8 mouse cellular contexts compared by ENCODE assay signal in the genomic region with DNA sequence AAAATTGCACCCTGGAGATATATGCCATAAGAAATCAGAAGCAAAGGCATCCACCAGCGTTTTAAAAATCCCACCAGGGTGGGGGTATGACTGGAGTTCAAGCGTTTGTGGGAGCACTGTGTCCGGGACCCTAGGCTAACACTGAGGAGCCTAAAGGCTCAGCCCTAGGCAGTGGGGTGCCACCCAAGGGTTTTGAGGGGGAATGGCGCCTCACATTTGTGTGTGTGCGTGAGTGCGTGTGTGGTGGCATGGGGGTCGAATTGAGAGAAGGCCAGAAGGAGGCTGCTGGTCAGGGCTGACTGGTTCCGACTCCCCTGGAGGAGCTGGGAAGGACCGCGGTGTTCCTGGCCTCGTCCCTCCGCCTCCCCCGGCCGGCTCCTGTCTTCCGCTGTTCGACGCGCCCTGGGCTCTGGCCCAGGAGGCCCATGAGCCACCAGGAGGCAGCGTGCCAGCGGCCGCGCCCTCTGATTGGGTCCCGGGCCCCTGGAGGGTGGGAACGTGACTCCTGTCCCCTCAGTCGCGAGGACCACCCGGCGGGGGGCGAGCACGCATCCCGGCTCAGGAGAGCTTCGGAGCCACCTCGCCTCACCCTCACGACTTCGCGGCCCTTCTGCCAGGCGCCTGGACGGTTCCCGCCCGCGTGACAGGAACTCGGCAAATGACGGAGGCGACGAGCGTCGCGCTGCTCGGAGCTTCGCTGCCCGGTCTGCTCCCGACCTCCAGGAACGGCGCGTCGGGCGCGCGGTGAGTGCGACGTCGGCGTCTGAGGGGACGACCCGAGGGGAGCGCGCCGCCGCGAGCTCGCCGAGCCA. TPM values are rescaled to one million over a fixed set of nuclear protein-coding genes. Genes with fewer than 3 reads are reported as not detected.
A peak's percentile ranks its signal among the peaks of the same experiment; 100 is the strongest.
DNase-seq lines count a peak whose midpoint lies in the region; ATAC-seq lines count a peak whose summit lies in the region.

A gene (plus strand): TSS at position 709 of the 812 bp plus-strand sequence.

- peak within 1 kb of the TSS; percentile 53 for H3K4me3 ChIP-seq in heart, embryonic 11.5 days (ENCODE audit: low read depth, low read length)
- H3K4me3 ChIP-seq in embryonic facial prominence, embryonic 12.5 days: peak within 1 kb of the TSS; percentile 43
- peak within 1 kb of the TSS; percentile 49 for H3K4me3 ChIP-seq in hindbrain, embryonic 11.5 days (ENCODE audit: low read depth, low read length)
- peak within 1 kb of the TSS; percentile 58 for H3K4me3 ChIP-seq in limb, embryonic 10.5 days
- H3K4me3 ChIP-seq in neural tube, embryonic 15.5 days (replicated peaks): peak within 1 kb of the TSS; percentile 64

- H3K4me1 ChIP-seq in heart, embryonic 11.5 days (ENCODE audit: control insufficient read depth, insufficient read depth, low read length): peaks cover 11% of the 10 kb centered on the region
- H3K4me1 ChIP-seq in embryonic facial prominence, embryonic 12.5 days: peaks cover 9% of the 10 kb centered on the region; the same call in 1 of the 2 replicates
- H3K4me1 ChIP-seq in hindbrain, embryonic 11.5 days (replicated peaks; ENCODE audit: control insufficient read depth, insufficient read depth, low read length): 0 out of 2 replicates have a peak, but pooled peaks cover 5% of the 10 kb centered on the region
- peaks cover 19% of the 10 kb centered on the region for H3K4me1 ChIP-seq in limb, embryonic 10.5 days
- peaks cover 27% of the 10 kb centered on the region for H3K4me1 ChIP-seq in neural tube, embryonic 15.5 days

- ATAC-seq in heart, embryonic 11.5 days (replicated peaks; ENCODE audit: insufficient number of reproducible peaks, low FRiP score, low TSS enrichment): no peak; the same call in 1 of the 2 replicates
- 0 out of 2 replicates have a peak, but pooled peaks have one; percentile 52 for ATAC-seq in embryonic facial prominence, embryonic 12.5 days (ENCODE audit: insufficient number of reproducible peaks, insufficient read depth, low FRiP score, low TSS enrichment)
- peak; percentile 61 for ATAC-seq in hindbrain, embryonic 11.5 days (ENCODE audit: low FRiP score)
- peak; percentile 62 for ATAC-seq in neural tube, embryonic 15.5 days (ENCODE audit: low FRiP score)

- H3K36me3 ChIP-seq in heart, embryonic 11.5 days (ENCODE audit: control insufficient read depth, insufficient read depth, low read length): no peaks in the 10 kb centered on the region
- no peaks in the 10 kb centered on the region for H3K36me3 ChIP-seq in embryonic facial prominence, embryonic 12.5 days
- no peaks in the 10 kb centered on the region for H3K36me3 ChIP-seq in hindbrain, embryonic 11.5 days (ENCODE audit: control insufficient read depth, insufficient read depth, low read length)
- H3K36me3 ChIP-seq in limb, embryonic 10.5 days: no peaks in the 10 kb centered on the region
- no peaks in the 10 kb centered on the region for H3K36me3 ChIP-seq in neural tube, embryonic 15.5 days

- DNase-seq in heart, adult 8-10 months (ENCODE audit: low spot score): no peak
- peak; percentile 90 to 92 for DNase-seq in adrenal gland, adult (ENCODE audit: inconsistent age in 2 of 2, low spot score in 1 of 2)
- DNase-seq in hindbrain, embryonic 11.5 days (ENCODE audit: low spot score): peak; percentile 60
- DNase-seq in limb, embryonic 10.5 days (ENCODE audit: low spot score): peak; percentile 61
- no peak for DNase-seq in c-Kit-positive CD71-positive TER-119-positive erythroid progenitor cells, embryonic 14.5 days (ENCODE audit: low spot score)

- WGBS in heart, embryonic 11.5 days (ENCODE audit: insufficient replicate concordance): 10% methylated on average over 66 of the region's 72 CpGs
- 11% methylated on average over 70 of the region's 72 CpGs for WGBS in embryonic facial prominence, embryonic 12.5 days
- WGBS in hindbrain, embryonic 11.5 days: 10% methylated on average over 68 of the region's 72 CpGs
- 11% methylated on average over 72 of the region's 72 CpGs for WGBS in limb, embryonic 10.5 days
- 8% methylated on average over 72 of the region's 72 CpGs for WGBS in neural tube, embryonic 15.5 days

- peak within 1 kb of the TSS; percentile 90 for H3K4me2 ChIP-seq in heart, embryonic 11.5 days
- H3K4me2 ChIP-seq in embryonic facial prominence, embryonic 12.5 days (replicated peaks): peak within 1 kb of the TSS; percentile 87
- H3K4me2 ChIP-seq in hindbrain, embryonic 11.5 days (replicated peaks; ENCODE audit: low read depth, low read length): peak within 1 kb of the TSS; percentile 99
- H3K4me2 ChIP-seq in neural tube, embryonic 15.5 days: peak within 1 kb of the TSS; percentile 74

- peaks cover 48% of the 10 kb centered on the region for H3K27me3 ChIP-seq in heart, embryonic 11.5 days (ENCODE audit: control insufficient read depth, insufficient read depth, low read length)
- H3K27me3 ChIP-seq in embryonic facial prominence, embryonic 12.5 days: peaks cover 56% of the 10 kb centered on the region
- H3K27me3 ChIP-seq in hindbrain, embryonic 11.5 days (ENCODE audit: control insufficient read depth, insufficient read depth, low read length): peaks cover 41% of the 10 kb centered on the region
- peaks cover 64% of the 10 kb centered on the region for H3K27me3 ChIP-seq in limb, embryonic 10.5 days (ENCODE audit: low read depth, poor library complexity, severe bottlenecking)
- H3K27me3 ChIP-seq in neural tube, embryonic 15.5 days (replicated peaks): peaks cover 40% of the 10 kb centered on the region

- H3K27ac ChIP-seq in heart, embryonic 11.5 days (ENCODE audit: low read depth, low read length): no peak within 1 kb of the TSS
- no peak within 1 kb of the TSS for H3K27ac ChIP-seq in embryonic facial prominence, embryonic 12.5 days
- H3K27ac ChIP-seq in hindbrain, embryonic 11.5 days (ENCODE audit: low read depth, low read length): no peak within 1 kb of the TSS
- H3K27ac ChIP-seq in limb, embryonic 10.5 days: peak within 1 kb of the TSS; percentile 61
- H3K27ac ChIP-seq in neural tube, embryonic 15.5 days (replicated peaks): peak within 1 kb of the TSS; percentile 29

- H3K9me3 ChIP-seq in heart, embryonic 11.5 days (replicated peaks; ENCODE audit: control insufficient read depth, low read length): no peaks in the 10 kb centered on the region; the same call in 1 of the 2 replicates
- H3K9me3 ChIP-seq in embryonic facial prominence, embryonic 12.5 days: 0 out of 2 replicates have a peak, but pooled peaks cover 6% of the 10 kb centered on the region
- H3K9me3 ChIP-seq in hindbrain, embryonic 11.5 days (ENCODE audit: control insufficient read depth, low read length): no peaks in the 10 kb centered on the region
- 0 out of 2 replicates have a peak, but pooled peaks cover 3% of the 10 kb centered on the region for H3K9me3 ChIP-seq in limb, embryonic 10.5 days (replicated peaks)
- no peaks in the 10 kb centered on the region for H3K9me3 ChIP-seq in neural tube, embryonic 15.5 days (replicated peaks)

- H3K9ac ChIP-seq in heart, embryonic 11.5 days (ENCODE audit: low read depth, low read length): peak within 1 kb of the TSS; percentile 43; the same call in 1 of the 2 replicates
- H3K9ac ChIP-seq in embryonic facial prominence, embryonic 12.5 days: peak within 1 kb of the TSS; percentile 25; the same call in 1 of the 2 replicates
- H3K9ac ChIP-seq in hindbrain, embryonic 11.5 days (ENCODE audit: low read depth, low read length): peak within 1 kb of the TSS; percentile 27; the same call in 1 of the 2 replicates
- H3K9ac ChIP-seq in neural tube, embryonic 15.5 days (replicated peaks): peak within 1 kb of the TSS; percentile 68

RNA-seq across cellular contexts. Expression of the gene that starts here (rescaled TPM):
- polyA plus RNA-seq in heart, embryonic 11.5 days (2014; fragmentation: Nextera tagmentation; extraction: Ambion mirVana): 0.11 and 0.13 TPM in 2 replicates
- under 1 TPM in 1 of 4 experiments, not detected in 3; 0.16 TPM for total RNA-seq in heart, adult 8-10 months (2022)
- 0.31 and 0.34 TPM in 2 replicates for polyA plus RNA-seq in embryonic facial prominence, embryonic 12.5 days (2016; fragmentation: Nextera tagmentation; extraction: Ambion mirVana)
- 0.12 and 0.27 TPM in 2 replicates for polyA plus RNA-seq in hindbrain, embryonic 11.5 days (2014; fragmentation: Nextera tagmentation; extraction: Ambion mirVana)
- polyA plus RNA-seq in limb, embryonic 10.5 days (2016; fragmentation: Nextera tagmentation; extraction: Ambion mirVana): 0.04 and 0.09 TPM in 2 replicates
- 10.1 and 12.4 TPM in 2 replicates for polyA plus RNA-seq in neural tube, embryonic 15.5 days (2015; fragmentation: Nextera tagmentation; extraction: Ambion mirVana)

Comparison
In these comparisons a context has a peak if more than half of its experiments do, and no peak if none do; other contexts are left out.
1. Peak in ATAC-seq, H3K4me3 ChIP-seq, H3K9ac ChIP-seq and H3K4me2 ChIP-seq in embryonic facial prominence, embryonic 12.5 days; RNA of the gene not detected or under 1 TPM.
2. Peak in DNase-seq, ATAC-seq, H3K4me3 ChIP-seq, H3K9ac ChIP-seq and H3K4me2 ChIP-seq in hindbrain, embryonic 11.5 days; RNA of the gene not detected or under 1 TPM.
3. Peak in DNase-seq, H3K4me3 ChIP-seq and H3K27ac ChIP-seq in limb, embryonic 10.5 days; RNA of the gene not detected or under 1 TPM.
4. DNase-seq: peak in adrenal gland, adult (2 of 2); none in heart, adult 8-10 months (single experiment) and c-Kit-positive CD71-positive TER-119-positive erythroid progenitor cells, embryonic 14.5 days (single experiment).
5. Peak in every context shown above with its lines, with median percentiles within 50 percentile points of each other: H3K4me2 ChIP-seq, H3K4me3 ChIP-seq and H3K9ac ChIP-seq.